Mouse (Mus musculus) megakaryocyte progenitor cell, adult 5-6 weeks (primary cell): ENCODE measurements around the gene Msmb. TPM values are rescaled to one million over a fixed set of nuclear protein-coding genes. Genes with fewer than 3 reads are reported as not detected.
A peak's percentile ranks its signal among the peaks of the same experiment; 100 is the strongest.
"Not testable (repeated sequence)": the region's sequence is repeated elsewhere in the genome, so short reads cannot be mapped to it uniquely, and the experiment has no call there.

ENCODE experiments used
- ATAC-seq: replicated peaks from 2 replicates; pipeline ENCODE4 v1.8.0; 2016; ENCODE audit warnings: mild to moderate bottlenecking, moderate TSS enrichment, inconsistent platforms; ENCODE audit not compliant: poor library complexity
- total RNA-seq, 2 experiments: library from RNA; stranded (forward) in 1 of 2; stranded (reverse) in 1 of 2; fragments of 157-497, 149-512 nt in 1 of 2; fragments of 200-1000 nt in 1 of 2; gene quantifications; 2 replicates each; pipeline versions ENCODE4 v1.2.3 to v1.2.4; 2015 to 2017

Msmb gene
- total RNA-seq, 2 experiments from 2014 or later, result not detected

DNA sequence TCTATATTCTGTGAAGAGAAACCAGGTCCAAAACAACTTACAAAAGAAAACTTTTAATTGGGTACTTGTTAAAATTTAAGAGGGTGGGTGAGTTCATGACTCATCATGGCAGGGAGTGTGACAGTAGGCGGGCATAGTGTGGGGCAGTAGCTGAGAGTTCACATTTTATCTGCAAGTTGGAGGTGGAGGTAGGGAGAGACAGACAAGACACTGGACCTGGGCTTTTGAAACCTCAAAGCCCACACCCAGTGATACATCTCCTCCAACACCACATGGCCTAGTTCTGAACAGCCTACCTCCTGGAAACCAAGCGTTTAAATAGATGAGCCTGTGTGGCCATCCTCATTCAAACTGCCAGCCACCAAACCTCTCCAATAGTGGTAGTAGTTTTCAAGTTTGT, 33.5 kb downstream of the Msmb start:
- no peak; the same call in 1 of the 2 replicates for ATAC-seq

DNA sequence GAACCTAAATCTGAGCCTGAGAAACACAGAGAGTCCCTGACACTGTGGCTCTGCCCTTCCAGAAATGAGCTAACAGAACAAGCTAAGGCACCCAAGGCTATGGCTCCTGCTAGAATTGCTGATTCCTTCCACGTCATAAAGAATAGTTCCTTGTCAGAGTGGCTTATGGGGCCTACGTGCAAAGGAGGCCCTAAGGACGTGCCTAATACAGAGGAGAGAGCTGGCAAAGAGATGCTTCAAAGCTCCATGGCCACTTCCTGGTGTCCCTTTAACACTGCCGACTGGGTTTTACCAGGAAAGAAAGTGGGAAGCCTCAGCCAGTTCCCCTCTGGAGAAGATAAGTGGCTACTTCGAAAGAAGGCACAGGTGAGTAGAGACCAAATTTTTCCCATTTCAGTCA, 34.8 kb downstream of the Msmb start:
- ATAC-seq, result not testable (repeated sequence)

DNA sequence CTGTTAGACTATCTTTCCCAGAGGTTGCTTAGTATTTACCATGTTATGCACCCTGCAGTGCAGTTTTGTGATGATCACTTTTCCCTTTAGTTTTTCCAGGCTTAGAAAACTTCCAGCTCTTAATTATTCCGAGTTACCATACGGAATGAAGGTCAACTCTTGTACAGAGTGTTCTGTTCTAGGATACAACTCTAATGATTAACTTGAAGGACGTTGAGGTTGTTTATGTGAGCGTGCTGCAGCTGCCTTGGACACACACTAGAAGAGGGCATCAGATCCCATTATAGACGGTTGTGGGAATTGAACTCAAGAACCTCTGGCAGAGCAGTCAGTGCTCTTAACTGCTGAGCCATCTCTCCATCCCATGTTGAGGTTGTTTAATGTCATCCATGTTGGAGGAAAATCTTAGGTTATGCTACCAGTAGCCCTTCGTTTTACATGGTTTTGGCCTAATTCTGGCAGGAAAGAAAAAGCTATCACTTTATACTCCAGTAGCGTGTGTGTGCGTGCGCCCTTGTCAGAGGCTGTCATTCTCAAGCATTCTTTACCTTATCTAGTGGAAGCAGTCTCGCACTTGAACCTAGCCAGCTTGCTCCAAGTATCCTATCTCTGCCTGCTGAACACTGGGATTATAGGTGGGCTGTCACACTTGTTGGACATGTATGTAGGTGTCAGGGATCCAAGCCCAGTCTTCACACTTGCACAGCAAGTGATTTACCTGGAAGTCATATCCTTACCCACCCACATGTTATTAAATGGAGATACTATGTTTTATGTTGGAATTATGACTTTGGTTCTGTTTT, 37.8 kb downstream of the Msmb start:
- 0 out of 2 replicates have a peak, but pooled peaks have one; percentile 14 for ATAC-seq

DNA sequence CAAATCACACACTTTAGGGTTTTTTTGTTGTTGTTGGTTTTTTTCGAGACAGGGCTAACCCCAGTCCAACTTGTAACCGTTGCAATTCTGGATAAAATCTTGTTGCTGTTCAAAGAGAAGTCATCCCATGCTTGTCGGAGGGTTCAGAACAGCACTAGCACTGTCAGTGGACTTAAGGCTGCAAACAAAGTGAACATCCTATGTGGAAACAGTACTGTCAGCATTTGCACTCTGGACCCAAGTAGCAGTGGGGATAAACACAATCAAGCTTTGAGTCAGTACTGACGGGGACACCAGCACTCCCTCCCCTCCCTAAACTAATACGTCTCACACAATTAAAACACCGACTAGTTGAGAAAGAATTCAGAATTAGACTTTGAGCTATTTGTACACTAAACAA, 39.0 kb downstream of the Msmb start:
- ATAC-seq, result no peak

DNA sequence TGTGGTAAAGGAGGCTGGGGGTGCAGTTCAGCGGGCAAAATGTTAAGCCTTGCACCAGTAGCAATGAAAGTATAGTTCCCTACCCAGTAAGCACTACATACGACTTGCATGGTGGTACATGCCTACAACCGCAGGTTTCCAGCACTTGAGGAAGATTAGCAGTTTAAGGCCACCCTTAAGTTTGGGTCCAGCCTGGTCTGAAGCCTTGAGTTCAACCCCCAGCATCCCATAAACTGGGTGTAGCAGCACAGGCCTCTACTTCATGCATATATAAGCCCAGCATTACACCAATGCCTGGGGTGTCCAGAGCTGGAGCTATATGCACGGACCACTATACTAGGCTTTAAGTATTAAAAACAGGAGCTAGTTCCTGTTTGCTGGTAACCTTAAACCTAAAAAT, 42.0 kb downstream of the Msmb start:
- no peak for ATAC-seq

DNA sequence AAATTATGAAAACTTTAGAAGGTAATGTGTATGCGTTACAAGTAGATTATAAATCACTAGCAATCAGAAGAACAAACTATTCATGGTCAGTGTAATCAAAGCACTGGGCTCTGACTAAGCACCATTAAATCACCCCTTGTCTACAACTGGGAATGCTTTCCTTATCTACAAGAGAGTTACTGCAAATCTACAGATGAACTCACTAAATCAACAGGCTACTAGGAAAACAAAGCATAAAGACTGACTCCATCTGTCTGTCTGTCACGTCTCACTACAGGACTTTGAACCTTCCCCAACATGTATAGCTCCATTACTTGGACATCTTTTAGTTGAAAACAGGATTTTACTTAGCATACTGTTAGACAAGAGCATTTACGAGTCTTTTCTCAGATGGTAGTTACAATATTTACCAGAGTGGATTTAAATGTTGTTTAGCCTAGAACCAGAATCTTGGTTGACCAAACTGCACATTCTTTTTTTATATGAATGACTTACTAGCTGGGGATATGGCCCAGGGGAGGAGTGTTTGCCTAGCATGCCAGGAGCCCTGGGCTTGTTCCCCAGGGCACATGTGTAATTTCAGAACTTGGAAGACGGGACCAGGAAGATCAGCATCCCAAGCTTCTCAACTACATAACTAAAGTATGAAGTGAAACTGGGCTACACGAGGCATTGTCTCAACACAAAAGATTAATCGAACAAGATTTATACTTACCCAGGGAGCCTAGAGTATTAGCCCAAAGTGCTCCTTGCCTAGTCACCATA, 49.0 kb downstream of the Msmb start:
- no peak for ATAC-seq

DNA sequence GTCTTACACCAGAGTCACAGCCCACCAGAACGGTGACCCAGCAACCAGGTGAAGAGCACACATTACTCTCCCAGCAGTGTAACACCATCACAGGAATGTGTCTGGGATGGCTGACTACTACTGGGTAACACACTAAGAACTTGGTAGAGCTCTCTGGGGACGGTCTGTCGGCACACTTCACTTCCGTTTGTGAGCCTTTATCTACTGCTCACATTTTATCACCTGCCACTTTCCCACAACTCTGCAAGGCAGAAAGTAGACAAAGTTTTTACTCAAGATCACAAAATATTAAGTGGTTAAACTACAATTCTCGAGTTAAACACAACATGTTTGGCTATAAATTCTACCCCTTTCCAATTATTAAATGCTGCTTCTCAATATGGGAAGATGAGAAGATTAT, 50.1 kb downstream of the Msmb start:
- ATAC-seq, result no peak

DNA sequence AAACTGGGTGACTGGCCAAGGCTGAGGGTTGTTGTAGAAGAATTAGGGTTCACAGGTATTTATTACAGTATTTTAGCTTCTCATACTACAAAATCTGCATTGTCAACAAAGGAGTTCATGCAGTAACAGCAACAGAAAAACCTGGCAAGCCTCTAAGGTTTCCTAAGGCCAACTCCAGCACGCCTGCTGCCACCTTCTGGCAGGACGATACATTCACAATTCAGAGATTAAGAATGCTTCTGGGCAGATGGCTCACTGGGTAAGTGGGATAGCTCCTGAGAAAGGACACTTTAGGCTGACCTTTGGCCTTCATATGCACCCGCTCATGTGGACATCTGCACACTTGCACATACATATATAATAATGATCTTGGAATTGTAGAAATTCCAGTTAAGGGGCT, 50.6 kb downstream of the Msmb start:
- ATAC-seq, result peak; percentile 97

DNA sequence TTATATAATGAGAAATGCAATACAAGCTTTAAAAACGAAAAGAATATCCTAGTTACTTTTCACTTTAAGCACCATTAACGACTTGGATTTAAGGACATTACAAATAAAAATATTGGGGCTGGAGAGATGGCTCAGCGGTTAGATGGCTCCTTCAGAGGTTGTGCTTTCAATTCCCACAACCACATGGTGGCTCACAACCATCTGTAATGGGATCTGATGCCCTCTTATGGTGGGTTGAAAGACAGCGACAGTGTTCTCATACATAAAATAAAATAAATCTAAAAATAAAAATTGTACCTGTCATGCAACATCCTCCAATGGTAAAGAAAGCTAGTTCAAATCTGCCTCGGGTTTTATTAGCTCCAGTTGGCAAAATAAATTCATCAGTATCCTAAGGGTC, 51.7 kb downstream of the Msmb start:
- ATAC-seq, result peak; percentile 48; the same call in 1 of the 2 replicates

DNA sequence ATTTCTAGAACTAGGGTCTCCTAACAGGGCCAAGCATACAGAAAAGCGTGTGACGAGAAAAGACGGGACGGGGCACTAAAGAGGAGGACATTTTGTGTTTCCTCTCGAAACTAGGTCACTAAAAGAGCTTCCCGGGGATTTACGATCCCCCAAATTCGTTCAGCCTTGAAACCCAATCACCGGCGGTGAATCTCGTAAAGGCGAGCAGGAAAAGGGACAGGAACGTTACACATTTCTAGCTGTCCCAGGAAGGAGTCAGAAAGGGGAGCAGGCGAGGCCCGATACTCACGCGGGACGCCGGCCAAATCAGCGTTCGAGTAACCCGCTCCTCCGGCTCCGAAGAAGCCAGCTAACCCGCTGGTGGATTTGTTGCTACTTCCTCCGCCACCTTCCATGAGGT, 59.5 kb downstream of the Msmb start:
- peak; percentile 29; the same call in 1 of the 2 replicates for ATAC-seq

DNA sequence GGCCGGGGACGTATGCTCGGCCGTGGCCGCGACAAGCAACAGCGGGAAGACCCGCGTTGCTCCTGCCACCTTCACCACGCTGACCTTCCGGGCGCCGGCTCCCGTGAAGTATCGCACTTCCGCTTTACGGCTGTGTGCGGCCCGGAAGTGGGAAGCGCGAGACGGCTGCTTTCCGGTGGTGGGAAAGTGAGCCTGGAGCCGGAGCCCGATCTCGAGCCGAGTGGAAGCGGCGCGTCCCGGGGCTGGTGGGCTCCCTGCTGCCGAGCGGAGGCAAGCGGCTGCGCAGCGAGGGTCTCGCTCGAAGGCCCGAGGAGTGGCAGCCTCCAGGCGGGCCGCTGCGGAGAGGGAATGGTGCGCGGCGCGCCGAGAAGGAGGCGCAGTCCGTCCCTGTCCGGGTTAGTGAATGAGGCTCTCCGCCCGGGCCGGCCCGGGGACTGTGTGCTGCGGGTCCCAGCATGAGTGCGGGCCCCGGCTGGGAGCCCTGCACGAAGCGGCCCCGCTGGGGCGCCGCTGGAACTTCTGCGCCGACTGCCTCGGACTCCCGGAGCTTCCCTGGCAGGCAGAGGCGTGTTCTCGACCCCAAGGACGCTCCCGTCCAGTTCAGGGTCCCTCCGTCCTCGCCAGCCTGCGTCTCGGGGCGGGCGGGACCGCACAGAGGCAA, 60.1 kb downstream of the Msmb start, which contains the start of the genes Timm23 and Parg:
Timm23 (minus strand) TSS at position 108 of the 661 bp plus-strand sequence.
Parg (plus strand) TSS at position 159 of the 661 bp plus-strand sequence.
- ATAC-seq, result peak; percentile 99

Other genes starting within 250 kb of the Msmb start
- gene Galnt15, start 113.0 kb upstream of the Msmb start, total RNA-seq (2015), result not detected in 2 replicates
- not detected in 2 replicates for gene Galnt15, start 113.0 kb upstream of the Msmb start, total RNA-seq (2017)
- gene Oxnad1, start 56.6 kb upstream of the Msmb start, total RNA-seq (2015), result 8.3 and 14.9 TPM in 2 replicates
- 36.2 and 45.2 TPM in 2 replicates for gene Oxnad1, start 56.6 kb upstream of the Msmb start, total RNA-seq (2017)
- gene Dph3, start 56.3 kb upstream of the Msmb start, total RNA-seq (2015), result 88.0 and 117 TPM in 2 replicates
- 41.2 and 67.5 TPM in 2 replicates for gene Dph3, start 56.3 kb upstream of the Msmb start, total RNA-seq (2017)
- 245 and 252 TPM in 2 replicates for gene Ncoa4, start 17.8 kb downstream of the Msmb start, total RNA-seq (2015)
- 194 and 212 TPM in 2 replicates for gene Ncoa4, start 17.8 kb downstream of the Msmb start, total RNA-seq (2017)
- 237 and 249 TPM in 2 replicates for gene Timm23, start 59.9 kb downstream of the Msmb start, total RNA-seq (2015)
- 159 and 183 TPM in 2 replicates for gene Timm23, start 59.9 kb downstream of the Msmb start, total RNA-seq (2017)
- gene Parg, start 59.9 kb downstream of the Msmb start, total RNA-seq (2015), result 44.1 and 48.1 TPM in 2 replicates
- 102 and 143 TPM in 2 replicates for gene Parg, start 59.9 kb downstream of the Msmb start, total RNA-seq (2017)
- not detected in 2 replicates for gene Ogdhl, start 180.0 kb downstream of the Msmb start, total RNA-seq (2015)
- gene Ogdhl, start 180.0 kb downstream of the Msmb start, total RNA-seq (2017), result not detected in 2 replicates
- not detected in 2 replicates for gene 1700024G13Rik, start 246.4 kb downstream of the Msmb start, total RNA-seq (2015)
- gene 1700024G13Rik, start 246.4 kb downstream of the Msmb start, total RNA-seq (2017), result not detected in 2 replicates